Mouse (Mus musculus) lung, embryonic 14.5 days (tissue): ENCODE results near the gene Plekha6. TPM values are rescaled to one million over a fixed set of nuclear protein-coding genes. Genes with fewer than 3 reads are reported as not detected.

Experiments used
- ATAC-seq: fragments of 200-750 bp; cut with Nextera tagmentation; 2 replicates; pipeline ENCODE4 v1.8.0; 2017; ENCODE audit warnings: mild to moderate bottlenecking, moderate TSS enrichment, moderate library complexity; ENCODE audit not compliant: insufficient read depth
- DNase-seq: peaks from one replicate; pipeline ENCODE4 v3.0.0-alpha.2; 2015
- H3K27ac ChIP-seq: fragments of 300-500 bp; sonication (generic); 2 replicates; pipeline ENCODE4 v1.5.1; 2014; ENCODE audit warnings: low read depth, mild to moderate bottlenecking, moderate library complexity
- H3K27me3 ChIP-seq: fragments of 300-500 bp; sonication (generic); 2 replicates; pipeline ENCODE4 v1.6.1; 2014; ENCODE audit warnings: low read length, control low read depth; ENCODE audit not compliant: insufficient read depth
- H3K36me3 ChIP-seq: fragments of 300-500 bp; sonication (generic); 2 replicates; pipeline ENCODE4 v1.6.1; 2014; ENCODE audit warnings: control low read depth; ENCODE audit not compliant: insufficient read depth
- H3K4me1 ChIP-seq: fragments of 300-500 bp; sonication (generic); 2 replicates; pipeline ENCODE4 v1.6.1; 2014; ENCODE audit warnings: antibody characterized with exemption, control low read depth; ENCODE audit not compliant: insufficient read depth
- H3K4me2 ChIP-seq: fragments of 300-500 bp; sonication (generic); 2 replicates; pipeline ENCODE4 v1.6.1; 2014; ENCODE audit warnings: mild to moderate bottlenecking
- H3K4me3 ChIP-seq: fragments of 300-500 bp; sonication (generic); 2 replicates; pipeline ENCODE4 v1.5.1; 2014; ENCODE audit warnings: low read depth, low read length
- H3K9ac ChIP-seq: fragments of 300-500 bp; sonication (generic); 2 replicates; pipeline ENCODE4 v1.6.1; 2014
- H3K9me3 ChIP-seq: fragments of 300-500 bp; sonication (generic); 2 replicates; pipeline ENCODE4 v1.6.1; 2016; ENCODE audit warnings: low read depth, low read length, control low read depth
- CTCF ChIP-seq: IDR thresholded peaks from 2 replicates; pipeline ENCODE4 v1.5.1; 2016; ENCODE audit warnings: antibody characterized with exemption, low read depth
- WGBS: fragments of 180-500 bp; shearing (Covaris S2); extraction: QIAGEN DNeasy Blood & Tissue Kit; methylation state at CpG from one replicate; pipeline ENCODE4 v1.1.7; 2014; 5-methylcytosine and 5-hydroxymethylcytosine counted together
- polyA plus RNA-seq: library from polyadenylated mRNA; unstranded; fragments of >200 nt; fragmentation: Nextera tagmentation; extraction: Ambion mirVana; gene quantifications from 2 replicates; pipeline ENCODE4 v1.2.1, GENCODE M21; 2014

Plekha6 gene
- polyA plus RNA-seq, 1 experiment from 2014 or later: 6.7 TPM

- Histone ChIP-seq H3K27me3 (no peaks in the 10 kb centered on the region), H3K9me3 (no peaks in the 10 kb centered on the region), H3K4me2 (no peak overlapping the region), H3K27ac (no peak overlapping the region), H3K4me3 (no peak overlapping the region), H3K4me1 (no peaks in the 10 kb centered on the region), H3K36me3 (no peaks in the 10 kb centered on the region), H3K9ac (no peak overlapping the region)
- 74% methylated on average over 9 of the region's 9 CpGs for WGBS
- ATAC-seq (no peak), DNase-seq (no peak)
- TF ChIP-seq CTCF: no peak
Observed at GRCm38 (mm10) chr1:133346531-133346930, 182.5 kb downstream of the Plekha6 start.

- H3K27me3 ChIP-seq: no peaks in the 10 kb centered on the region
- no peaks in the 10 kb centered on the region for H3K4me1 ChIP-seq
- TF ChIP-seq CTCF: no peak
- no peak overlapping the region for H3K27ac ChIP-seq
- no peaks in the 10 kb centered on the region for H3K36me3 ChIP-seq
- H3K4me3 ChIP-seq: no peak overlapping the region
- 64% methylated on average over 3 of the region's 3 CpGs for WGBS
- DNase-seq: no peak
- no peak overlapping the region for H3K4me2 ChIP-seq
- no peak overlapping the region for H3K9ac ChIP-seq
- H3K9me3 ChIP-seq: no peaks in the 10 kb centered on the region
- ATAC-seq: no peak
Observed at GRCm38 (mm10) chr1:133347226-133347625, 183.2 kb downstream of the Plekha6 start.

- WGBS: 51% methylated on average over 11 of the region's 11 CpGs
- Histone ChIP-seq H3K27ac (no peak overlapping the region), H3K4me1 (no peaks in the 10 kb centered on the region), H3K9me3 (no peaks in the 10 kb centered on the region), H3K27me3 (no peaks in the 10 kb centered on the region), H3K4me3 (no peak overlapping the region), H3K9ac (no peak overlapping the region), H3K36me3 (no peaks in the 10 kb centered on the region), H3K4me2 (no peak overlapping the region)
- no peak for DNase-seq
- no peak for TF ChIP-seq CTCF
- no peak for ATAC-seq
Observed at GRCm38 (mm10) chr1:133347693-133348520, 183.9 kb downstream of the Plekha6 start.

GRCm38 (mm10) chr1:133350210-133350609, 186.2 kb downstream of the Plekha6 start, which contains the start of gene Ren1:
Ren1 (plus strand) TSS chr1:133350510.
- 90% methylated on average over 1 of the region's 1 CpGs for WGBS
- no peak for DNase-seq
- Histone ChIP-seq H3K4me2 (no peak within 1 kb of the TSS), H3K9ac (no peak within 1 kb of the TSS), H3K36me3 (no peaks in the 10 kb centered on the region), H3K4me3 (no peak within 1 kb of the TSS), H3K4me1 (0 out of 2 replicates have a peak, but pooled peaks cover under 1% of the 10 kb centered on the region), H3K9me3 (no peaks in the 10 kb centered on the region), H3K27me3 (no peaks in the 10 kb centered on the region), H3K27ac (no peak within 1 kb of the TSS)
- TF ChIP-seq CTCF: no peak
- no peak for ATAC-seq

GRCm38 (mm10) chr1:133351762-133352161, 187.8 kb downstream of the Plekha6 start:
- Histone ChIP-seq H3K27me3 (no peaks in the 10 kb centered on the region), H3K27ac (no peak overlapping the region), H3K4me2 (no peak overlapping the region), H3K36me3 (no peaks in the 10 kb centered on the region), H3K9me3 (no peaks in the 10 kb centered on the region), H3K9ac (no peak overlapping the region), H3K4me3 (no peak overlapping the region), H3K4me1 (peaks cover 5% of the 10 kb centered on the region; the same call in 1 of the 2 replicates)
- ATAC-seq (no peak), DNase-seq (no peak)
- no peak for TF ChIP-seq CTCF
- 46% methylated on average over 9 of the region's 9 CpGs for WGBS

Other genes with a start within 250 kb of the Plekha6 start
- gene Mdm4, start 133.6 kb upstream of the Plekha6 start, polyA plus RNA-seq: 43.4 and 49.5 TPM in 2 replicates
- 7.1 TPM in 2 replicates for gene Pik3c2b, start 118.5 kb upstream of the Plekha6 start, polyA plus RNA-seq
- 51.4 and 54.3 TPM in 2 replicates for gene Ppp1r15b, start 33.1 kb upstream of the Plekha6 start, polyA plus RNA-seq
- 0.55 and 1.1 TPM in 2 replicates for gene Golt1a, start 145.6 kb downstream of the Plekha6 start, polyA plus RNA-seq
- 6.6 and 7.1 TPM in 2 replicates for gene Kiss1, start 157.7 kb downstream of the Plekha6 start, polyA plus RNA-seq
- 0.80 and 0.86 TPM in 2 replicates for gene Ren1, start 186.3 kb downstream of the Plekha6 start, polyA plus RNA-seq
- 2.8 and 3.7 TPM in 2 replicates for gene Etnk2, start 199.4 kb downstream of the Plekha6 start, polyA plus RNA-seq